Mouse (Mus musculus) left cerebral cortex, postnatal 4 days (tissue): ENCODE measurements at regions not wholly inside any gene's neighbourhood (a gene's known extent, or its start where the extent isn't known, plus 50 kb on each side); places are given as distances from the start of the nearest gene placed in this dataset.
A peak's percentile ranks its signal among the peaks of the same experiment; 100 is the strongest.

ENCODE experiments used
- DNase-seq: peaks from one replicate; pipeline ENCODE4 v3.0.0-alpha.2; 2022
- intact Hi-C: fragments of 180-260 bp; cut with DNase I; formaldehyde crosslinking; loops from one replicate; pipeline ENCODE4 v1.15.1; 2025

DNA sequence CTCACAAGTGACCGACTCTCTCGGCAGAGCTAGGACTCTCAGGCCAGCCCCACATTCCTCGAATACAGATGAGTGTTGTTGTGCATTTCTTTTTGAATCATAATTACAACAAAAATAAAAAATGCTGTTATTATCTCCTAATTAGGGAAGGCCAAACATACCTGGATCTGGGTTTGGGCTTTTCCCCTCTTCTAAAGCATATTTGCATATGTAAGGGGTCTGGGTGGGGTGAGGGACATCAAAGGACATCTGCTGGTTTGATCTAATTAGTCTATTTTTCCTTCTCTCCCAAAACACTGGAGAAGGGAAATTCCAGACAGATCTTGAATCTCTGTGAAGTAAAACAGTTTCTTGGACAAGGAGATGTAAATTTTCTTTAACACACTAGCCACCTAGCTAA, 85.3 kb downstream of the Tfap2a start:
- DNase-seq, result no peak
- intact Hi-C loops, result no loop called here

DNA sequence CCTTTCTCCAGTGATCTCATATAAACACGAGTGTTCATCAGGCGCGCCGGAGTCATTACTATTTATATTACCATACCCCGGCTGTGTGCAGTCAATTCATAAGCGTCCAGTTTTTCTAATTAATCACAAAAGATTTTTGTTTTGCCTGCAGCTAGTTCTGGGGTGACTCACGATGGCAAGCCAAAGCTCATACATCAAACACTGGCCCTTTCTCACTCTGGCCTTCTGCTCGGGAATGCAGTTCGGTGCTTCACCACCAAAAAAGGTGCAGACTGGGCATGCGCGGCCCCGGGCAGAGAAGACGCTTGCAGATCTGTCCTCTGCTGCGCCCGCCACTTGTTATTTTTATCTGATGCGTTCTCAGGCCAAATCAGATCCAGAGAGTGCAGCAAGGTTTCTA, 87.1 kb downstream of the Tfap2a start:
- intact Hi-C loops, result no loop called here
- DNase-seq, result peak; percentile 93

DNA sequence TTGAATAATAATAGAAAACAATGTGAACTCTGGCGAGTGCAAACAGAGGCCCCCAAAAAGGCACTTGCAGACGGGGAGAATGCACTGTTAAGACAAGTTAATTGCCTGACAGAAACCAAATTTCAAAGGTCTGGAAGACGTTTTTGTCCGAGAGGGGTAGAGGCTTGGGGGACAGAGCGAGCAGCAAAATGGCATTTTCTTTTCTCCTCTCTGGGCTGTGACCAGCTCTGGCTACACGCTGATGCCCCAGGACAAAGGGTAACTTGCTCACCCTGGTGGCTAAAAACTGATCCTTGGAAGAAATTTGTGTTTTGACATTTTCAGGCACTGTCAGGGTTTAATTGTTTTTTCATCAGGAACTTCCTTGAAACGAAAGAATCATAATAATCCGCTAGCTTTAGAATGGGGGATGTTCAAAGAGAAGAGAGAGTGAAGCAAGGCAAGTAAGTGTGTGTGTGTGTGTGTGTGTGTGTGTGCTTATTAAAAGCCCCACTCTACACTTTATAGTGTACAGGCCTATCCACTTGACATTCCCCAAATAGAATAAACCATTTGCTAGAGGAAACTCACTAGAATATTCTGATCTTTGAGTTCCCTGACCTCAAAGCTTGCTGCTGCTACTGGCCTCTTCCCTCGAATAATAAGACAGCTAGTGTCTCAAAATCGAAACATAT, 88.0 kb downstream of the Tfap2a start:
- DNase-seq, result no peak
- intact Hi-C loops, result no loop called here

- no peak for DNase-seq
- intact Hi-C loops, result no loop called here
These were observed 88.8 kb downstream of the Tfap2a start for GRCm38 (mm10) chr13:40649096-40650035.

GRCm38 (mm10) chr13:40646131-40646530, 92.0 kb downstream of the Tfap2a start:
- intact Hi-C loops, result no loop called here
- no peak for DNase-seq

DNA sequence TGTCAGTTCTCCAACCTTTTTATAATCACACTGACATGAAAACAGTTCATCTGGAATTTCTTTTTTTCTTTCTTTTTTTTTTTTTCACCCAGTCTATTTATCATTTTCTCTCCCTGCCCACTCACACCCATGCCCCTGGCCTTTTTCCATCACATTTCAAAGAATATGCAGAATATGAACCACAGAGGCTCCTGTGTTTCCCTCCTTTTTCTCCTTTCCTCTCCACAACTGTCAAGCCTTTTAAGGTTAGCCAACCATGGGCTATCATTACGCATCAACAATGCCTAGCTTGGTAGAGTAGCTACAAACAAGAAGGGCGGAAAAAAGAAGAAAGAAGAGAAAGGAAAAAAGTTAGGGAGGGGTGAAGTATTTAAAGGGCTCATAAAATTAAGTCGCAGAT, 92.5 kb downstream of the Tfap2a start:
- intact Hi-C loops, result no loop called here
- no peak for DNase-seq

GRCm38 (mm10) chr13:40642931-40643330, 95.2 kb downstream of the Tfap2a start:
- intact Hi-C loops, result no loop called here
- DNase-seq, result no peak

DNA sequence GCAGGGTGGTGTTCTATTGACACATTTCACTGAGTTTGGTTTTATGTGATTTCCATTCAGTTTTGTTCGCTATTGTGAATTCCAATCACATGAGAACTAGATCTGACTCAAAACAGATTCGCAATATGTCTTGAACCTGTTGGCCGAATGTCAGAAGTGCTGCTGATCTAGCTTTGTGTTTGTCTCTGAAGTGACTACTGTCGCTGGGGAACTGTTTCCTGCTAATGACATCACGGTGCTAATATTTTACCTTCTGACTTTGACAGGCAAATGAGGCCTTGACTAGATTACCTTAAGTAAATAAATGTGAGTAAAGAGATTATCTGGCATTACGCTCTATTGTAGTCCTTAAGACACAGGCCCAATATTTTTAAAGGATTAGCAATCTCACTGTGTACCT, 100.9 kb downstream of the Tfap2a start:
- intact Hi-C loops, result no loop called here
- DNase-seq, result no peak

GRCm38 (mm10) chr13:40617881-40618280, 120.3 kb downstream of the Tfap2a start:
- no peak for DNase-seq
- intact Hi-C loops, result no loop called here

- intact Hi-C loops, result no loop called here
- DNase-seq, result no peak
These were observed 129.7 kb downstream of the Tfap2a start for GRCm38 (mm10) chr13:40608526-40608925.

- intact Hi-C loops, result no loop called here
- peak; percentile 27 for DNase-seq
These were observed 131.5 kb downstream of the Tfap2a start for GRCm38 (mm10) chr13:40606405-40607271.

DNA sequence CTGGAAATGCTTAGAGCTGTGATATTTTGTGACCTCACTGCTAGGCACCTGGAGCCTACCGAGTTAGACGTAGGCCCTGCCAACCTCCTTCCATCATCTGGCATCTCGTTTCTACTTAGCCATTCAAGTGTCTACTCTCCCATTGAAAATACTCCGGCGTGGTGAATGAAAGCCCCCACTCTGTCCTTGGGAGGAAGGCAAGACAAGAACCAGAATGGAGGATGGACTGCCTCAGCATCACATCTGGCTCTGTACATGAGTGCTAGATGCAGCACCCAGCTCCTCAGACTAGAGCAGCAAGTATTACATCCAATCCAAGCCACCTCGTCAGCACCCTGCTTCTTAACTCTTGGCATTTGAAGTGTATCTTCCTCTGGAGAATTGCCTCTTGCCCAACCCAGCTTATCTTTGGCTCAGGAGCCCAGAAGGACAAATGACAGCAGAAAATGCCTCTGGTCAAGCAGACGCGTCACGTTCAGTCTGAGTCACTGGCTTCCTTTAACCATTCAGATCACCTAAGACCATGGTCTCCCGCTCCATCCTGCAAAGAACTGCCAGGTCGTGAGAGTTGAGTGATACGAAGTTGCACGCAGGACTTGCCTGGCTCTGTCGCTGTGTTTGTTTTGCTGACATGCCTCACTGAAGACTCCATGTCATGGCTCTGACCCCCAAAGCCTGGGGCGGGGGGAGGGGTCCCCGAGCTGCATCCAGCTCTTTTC, 132.3 kb downstream of the Tfap2a start:
- peak; percentile 42 for DNase-seq
- intact Hi-C loops, result no loop called here

DNA sequence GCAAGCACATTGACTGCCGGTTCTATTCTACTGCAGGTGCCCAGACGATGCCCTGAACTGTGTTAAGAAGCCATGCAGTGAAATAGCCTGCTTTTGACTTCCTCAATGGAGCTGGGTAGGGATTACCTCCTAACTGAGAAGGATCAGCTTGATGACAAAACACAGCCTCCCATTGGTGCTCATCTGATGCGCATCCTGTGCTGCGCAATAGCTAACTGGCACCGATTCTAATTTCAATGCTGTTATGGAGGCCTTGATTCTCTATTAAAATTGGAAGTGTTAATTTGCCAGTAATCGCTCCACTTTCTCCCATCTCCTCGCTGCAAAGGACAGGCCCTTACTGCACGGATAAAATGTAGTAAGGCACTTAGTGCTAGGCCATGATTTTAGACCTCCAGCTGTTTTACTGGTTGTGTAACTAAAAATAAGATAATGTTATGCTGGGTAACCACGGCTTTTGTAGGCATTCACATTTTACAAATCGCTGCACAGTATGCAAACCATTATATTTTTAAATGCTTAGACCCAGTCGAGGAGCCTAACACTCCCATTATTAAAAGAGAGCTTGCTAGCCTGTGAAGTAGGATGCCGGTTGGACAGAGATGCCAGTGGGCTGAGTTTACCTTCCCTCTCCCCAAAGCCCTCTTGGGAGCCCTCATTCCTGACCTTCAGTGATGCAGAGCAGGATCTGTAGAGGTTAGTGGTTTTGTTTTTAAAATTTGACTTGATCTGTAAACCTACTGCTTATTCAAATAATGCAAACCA, 163.0 kb downstream of the Tfap2a start:
- no peak for DNase-seq
- intact Hi-C loops, result no loop called here

- no peak for DNase-seq
- intact Hi-C loops, result no loop called here
These were observed 168.7 kb downstream of the Tfap2a start for GRCm38 (mm10) chr13:40569461-40569860.

- intact Hi-C loops, result no loop called here
- DNase-seq, result no peak
These were observed 170.4 kb downstream of the Tfap2a start for GRCm38 (mm10) chr13:40567821-40568220.

DNA sequence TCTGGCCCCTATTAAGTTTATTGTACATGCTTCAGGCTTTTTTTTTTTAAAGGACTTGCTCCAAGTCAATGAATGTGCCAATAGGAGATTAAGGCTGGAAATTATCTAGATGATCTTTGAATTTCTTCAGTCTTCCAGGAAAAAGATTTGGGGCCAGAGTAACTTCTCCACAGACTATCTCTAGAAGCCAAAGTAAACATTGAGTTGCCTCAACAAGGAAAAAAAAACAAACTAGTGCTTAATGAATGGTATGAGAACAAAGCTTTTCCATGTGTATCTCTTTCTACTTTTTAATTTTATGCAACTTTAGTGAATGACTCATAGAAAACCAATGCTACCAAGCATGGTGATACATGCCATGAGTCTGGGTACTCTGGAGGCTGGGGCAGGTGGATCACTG, 173.8 kb downstream of the Tfap2a start:
- intact Hi-C loops, result no loop called here
- no peak for DNase-seq

GRCm38 (mm10) chr13:40554368-40554767, 183.8 kb downstream of the Tfap2a start:
- no peak for DNase-seq
- intact Hi-C loops, result no loop called here

- intact Hi-C loops, result no loop called here
- DNase-seq, result no peak
These were observed 164.3 kb upstream of the Ofcc1 start for GRCm38 (mm10) chr13:40525501-40525900.

DNA sequence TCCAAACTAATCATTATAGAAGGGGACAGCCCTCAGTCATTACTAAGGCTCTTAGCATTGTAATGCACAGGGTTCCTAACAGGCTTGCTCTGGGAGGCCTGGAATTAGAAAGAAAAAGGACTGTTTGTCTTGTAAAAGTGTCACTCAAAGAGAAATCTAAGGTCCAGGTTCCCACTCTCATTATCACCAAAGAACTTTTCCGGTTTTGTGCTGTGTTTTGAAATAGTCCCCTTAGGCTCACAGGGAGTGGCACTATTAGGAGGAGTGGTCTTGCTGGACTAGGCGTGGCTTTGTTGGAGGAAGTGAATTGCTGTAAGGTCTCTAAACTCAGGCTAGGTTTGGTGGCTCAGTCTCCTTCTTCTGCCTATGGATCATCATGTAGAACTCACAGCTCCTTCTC, 161.9 kb upstream of the Ofcc1 start:
- DNase-seq, result no peak
- intact Hi-C loops, result no loop called here

DNA sequence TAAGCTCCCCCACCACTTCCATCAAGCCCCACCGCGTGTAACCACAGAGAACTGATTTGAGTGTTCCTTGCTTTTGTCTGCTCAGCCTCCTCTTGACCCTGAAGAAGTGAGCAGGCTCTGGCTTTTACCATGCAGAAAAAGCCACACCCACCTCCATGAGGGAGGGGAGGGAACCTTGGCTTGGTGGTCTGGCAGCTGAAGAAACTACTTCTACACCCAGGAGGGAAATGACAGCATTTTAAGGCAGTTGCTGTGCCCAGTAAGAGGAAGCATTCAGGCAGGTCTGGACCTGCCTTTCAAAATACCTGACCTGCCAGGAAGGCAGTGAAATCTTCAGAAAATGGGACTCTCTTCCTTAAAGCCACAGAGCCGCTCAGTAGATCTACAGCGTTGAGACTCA, 156.9 kb upstream of the Ofcc1 start:
- no peak for DNase-seq
- intact Hi-C loops, result no loop called here
